Mouse (Mus musculus) forebrain, embryonic 10.5 days (tissue): ENCODE measurements around the gene Hspb1. TPM values are rescaled to one million over a fixed set of nuclear protein-coding genes. Genes with fewer than 3 reads are reported as not detected.
A peak's percentile ranks its signal among the peaks of the same experiment; 100 is the strongest.

Experiments
- DNase-seq: peaks from one replicate; pipeline ENCODE4 v3.0.0-alpha.2; 2017; ENCODE audit warnings: low spot score; ENCODE audit errors: extremely low spot score
- H3K27ac ChIP-seq: fragments of 300-500 bp; sonication (generic); 2 replicates; pipeline ENCODE4 v1.5.1; 2016; ENCODE audit warnings: mild to moderate bottlenecking
- H3K27me3 ChIP-seq: fragments of 300-500 bp; sonication (generic); 2 replicates; pipeline ENCODE4 v1.6.1; 2016; ENCODE audit warnings: mild to moderate bottlenecking; ENCODE audit not compliant: poor library complexity, severe bottlenecking
- H3K36me3 ChIP-seq: fragments of 300-500 bp; sonication (generic); replicated peaks from 2 replicates; pipeline ENCODE4 v1.6.1; 2016; ENCODE audit warnings: mild to moderate bottlenecking, moderate library complexity
- H3K4me1 ChIP-seq: fragments of 300-500 bp; sonication (generic); 2 replicates; pipeline ENCODE4 v1.6.1; 2016
- H3K4me3 ChIP-seq: fragments of 300-500 bp; sonication (generic); 2 replicates; pipeline ENCODE4 v1.5.1; 2016; ENCODE audit warnings: mild to moderate bottlenecking, moderate library complexity
- H3K9me3 ChIP-seq: fragments of 300-500 bp; sonication (generic); 2 replicates; pipeline ENCODE4 v1.6.1; 2016; ENCODE audit warnings: mild to moderate bottlenecking, moderate library complexity
- WGBS: fragments of 180-500 bp; shearing (Covaris S2); methylation state at CpG from one replicate; pipeline ENCODE4 v1.1.7; 2016; 5-methylcytosine and 5-hydroxymethylcytosine counted together
- polyA plus RNA-seq: library from polyadenylated mRNA; unstranded; fragments of >200 nt; fragmentation: Nextera tagmentation; extraction: Ambion mirVana; gene quantifications from 2 replicates; pipeline ENCODE4 v1.2.1, GENCODE M21; 2016

The Hspb1 gene
- polyA plus RNA-seq, 1 experiment from 2014 or later: 7.6 TPM

- H3K9me3 ChIP-seq: no peaks in the 10 kb centered on the region
- peaks cover 74% of the 10 kb centered on the region for H3K27me3 ChIP-seq
- 63% methylated on average over 4 of the region's 4 CpGs for WGBS
- H3K27ac ChIP-seq: no peak overlapping the region
- peaks cover 16% of the 10 kb centered on the region for H3K4me1 ChIP-seq
- DNase-seq: no peak
- H3K4me3 ChIP-seq: no peak overlapping the region
- no peaks in the 10 kb centered on the region for H3K36me3 ChIP-seq
Observed at GRCm38 (mm10) chr5:135890323-135890722, 2.6 kb downstream of the Hspb1 start.

DNA sequence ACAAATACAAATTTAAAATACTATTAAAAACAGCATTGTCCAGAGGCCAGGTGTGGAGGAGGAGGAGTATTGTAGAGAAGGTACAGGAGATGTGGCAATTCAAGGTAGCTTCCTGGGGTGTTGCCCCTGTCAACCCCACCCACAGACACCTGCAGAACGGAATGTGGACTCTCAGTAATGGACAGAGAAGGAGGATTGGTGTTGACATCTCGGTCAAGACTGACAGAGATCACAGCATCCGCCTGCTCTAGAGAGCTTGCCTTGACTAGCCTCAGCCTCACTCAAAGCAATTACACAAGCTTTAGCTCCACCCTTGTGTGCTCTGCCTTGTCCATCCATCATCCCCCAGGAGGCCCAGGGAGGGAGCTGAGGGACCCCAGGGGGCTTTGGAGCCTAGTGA, 3.2 kb downstream of the Hspb1 start:
- DNase-seq: no peak
- H3K27ac ChIP-seq: no peak overlapping the region
- no peaks in the 10 kb centered on the region for H3K9me3 ChIP-seq
- peaks cover 68% of the 10 kb centered on the region for H3K27me3 ChIP-seq
- H3K4me1 ChIP-seq: peaks cover 16% of the 10 kb centered on the region
- no peak overlapping the region for H3K4me3 ChIP-seq
- no peaks in the 10 kb centered on the region for H3K36me3 ChIP-seq
- WGBS: 70% methylated on average over 3 of the region's 3 CpGs

- no peak for DNase-seq
- no peaks in the 10 kb centered on the region for H3K36me3 ChIP-seq
- H3K4me1 ChIP-seq: peaks cover 12% of the 10 kb centered on the region
- peaks cover 50% of the 10 kb centered on the region for H3K27me3 ChIP-seq
- no peak overlapping the region for H3K4me3 ChIP-seq
- H3K9me3 ChIP-seq: no peaks in the 10 kb centered on the region
- 58% methylated on average over 9 of the region's 9 CpGs for WGBS
- no peak overlapping the region for H3K27ac ChIP-seq
Observed at GRCm38 (mm10) chr5:135892589-135893351, 5.1 kb downstream of the Hspb1 start.

DNA sequence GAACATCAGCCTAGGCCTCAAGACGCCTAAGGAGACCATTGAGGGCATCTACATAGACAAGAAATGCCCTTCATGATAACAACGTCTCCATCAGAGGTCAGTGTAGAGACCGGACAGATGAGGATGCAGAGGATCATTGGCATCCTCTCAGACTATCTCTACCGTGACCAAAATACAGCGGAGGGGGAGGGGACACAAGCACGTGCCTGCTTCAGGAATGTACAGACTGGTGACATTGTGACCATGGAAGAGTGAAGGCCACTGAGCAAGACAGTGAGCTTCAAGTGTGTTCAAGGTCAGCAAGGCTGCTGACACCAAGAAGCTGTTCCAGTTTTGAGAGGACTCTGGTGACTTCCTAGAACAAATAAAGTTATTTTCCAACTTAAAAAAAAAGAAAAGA, 7.2 kb downstream of the Hspb1 start:
- 86% methylated on average over 6 of the region's 6 CpGs for WGBS
- Histone ChIP-seq H3K27me3 (peaks cover 29% of the 10 kb centered on the region), H3K4me3 (no peak overlapping the region), H3K9me3 (no peaks in the 10 kb centered on the region), H3K36me3 (no peaks in the 10 kb centered on the region), H3K4me1 (no peaks in the 10 kb centered on the region), H3K27ac (no peak overlapping the region)
- no peak for DNase-seq

- 29% methylated on average over 3 of the region's 3 CpGs for WGBS
- H3K27me3 ChIP-seq: peaks cover 1% of the 10 kb centered on the region; the same call in 1 of the 2 replicates
Observed at GRCm38 (mm10) chr5:135898028-135898427, 10.3 kb downstream of the Hspb1 start.

DNA sequence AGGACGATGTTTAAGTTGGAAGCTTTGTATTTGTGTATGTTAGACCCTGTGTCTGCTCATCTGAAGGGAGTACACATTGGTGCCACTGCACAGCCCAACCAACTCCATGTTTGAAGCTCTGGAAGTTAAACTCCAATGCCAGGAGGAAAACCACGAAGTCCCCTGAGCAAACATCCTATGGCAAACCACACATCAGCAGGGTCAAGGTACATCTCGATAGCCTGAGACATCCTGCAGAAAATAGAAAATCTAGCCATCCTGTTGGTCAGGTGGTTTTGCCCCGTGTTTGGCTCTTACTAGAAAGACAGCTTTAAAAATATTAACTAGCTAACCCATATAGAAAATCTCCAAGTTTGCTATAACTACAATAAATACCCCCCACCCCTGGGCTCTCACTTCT, 11.3 kb downstream of the Hspb1 start:
- H3K4me1 ChIP-seq: peaks cover 14% of the 10 kb centered on the region
- no peaks in the 10 kb centered on the region for H3K27me3 ChIP-seq
- WGBS: 85% methylated on average over 4 of the region's 4 CpGs
- H3K4me3 ChIP-seq: no peak overlapping the region
- no peaks in the 10 kb centered on the region for H3K9me3 ChIP-seq
- H3K36me3 ChIP-seq: no peaks in the 10 kb centered on the region
- no peak overlapping the region for H3K27ac ChIP-seq
- DNase-seq: no peak

More at GRCm38 (mm10) chr5:135898028-135898427, 10.3 kb downstream of the Hspb1 start:
- Histone ChIP-seq H3K27ac (no peak overlapping the region), H3K9me3 (no peaks in the 10 kb centered on the region), H3K4me3 (no peak overlapping the region), H3K4me1 (peaks cover 4% of the 10 kb centered on the region), H3K36me3 (no peaks in the 10 kb centered on the region)
- DNase-seq: peak; percentile 41

DNA sequence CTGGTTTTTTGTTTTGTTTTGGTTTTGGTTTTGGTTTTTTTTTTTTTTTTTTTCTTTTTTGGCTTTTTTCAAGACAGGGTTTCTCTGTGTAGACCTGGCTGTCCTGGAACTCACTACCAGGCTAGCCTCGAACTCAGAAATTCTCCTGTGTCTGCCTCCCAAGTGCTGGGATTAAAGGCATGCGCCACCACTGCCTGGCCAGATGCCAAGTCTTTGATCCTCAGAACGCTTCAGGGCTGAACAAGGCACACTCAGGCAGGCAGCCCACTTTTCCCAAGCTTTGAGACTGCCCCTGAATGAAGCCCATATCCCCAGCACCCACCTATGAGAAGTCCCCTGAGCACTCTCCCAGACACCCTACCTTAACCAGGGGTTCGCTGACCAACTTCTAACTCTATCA, 12.1 kb downstream of the Hspb1 start:
- 69% methylated on average over 4 of the region's 4 CpGs for WGBS
- Histone ChIP-seq H3K27me3 (no peaks in the 10 kb centered on the region), H3K36me3 (peaks cover 6% of the 10 kb centered on the region), H3K27ac (no peak overlapping the region), H3K4me1 (peaks cover 20% of the 10 kb centered on the region), H3K9me3 (no peaks in the 10 kb centered on the region), H3K4me3 (no peak overlapping the region)
- no peak for DNase-seq

- no peak for DNase-seq
- Histone ChIP-seq H3K36me3 (peaks cover 13% of the 10 kb centered on the region), H3K4me3 (no peak overlapping the region), H3K27ac (no peak overlapping the region), H3K27me3 (no peaks in the 10 kb centered on the region), H3K9me3 (no peaks in the 10 kb centered on the region), H3K4me1 (peaks cover 20% of the 10 kb centered on the region)
- 78% methylated on average over 3 of the region's 3 CpGs for WGBS
Observed at GRCm38 (mm10) chr5:135900701-135901100, 13.0 kb downstream of the Hspb1 start.

GRCm38 (mm10) chr5:135901354-135902095, 13.8 kb downstream of the Hspb1 start:
- no peak for DNase-seq
- 67% methylated on average over 6 of the region's 6 CpGs for WGBS
- Histone ChIP-seq H3K36me3 (peaks cover 21% of the 10 kb centered on the region), H3K4me3 (no peak overlapping the region), H3K27me3 (no peaks in the 10 kb centered on the region), H3K9me3 (no peaks in the 10 kb centered on the region), H3K27ac (no peak overlapping the region), H3K4me1 (peaks cover 20% of the 10 kb centered on the region)

GRCm38 (mm10) chr5:135903058-135903457, 15.3 kb downstream of the Hspb1 start:
- Histone ChIP-seq H3K36me3 (peaks cover 36% of the 10 kb centered on the region), H3K27me3 (no peaks in the 10 kb centered on the region), H3K27ac (peak overlapping the region; percentile 88), H3K4me1 (peaks cover 20% of the 10 kb centered on the region), H3K4me3 (peak overlapping the region; percentile 54), H3K9me3 (no peaks in the 10 kb centered on the region)
- 27% methylated on average over 7 of the region's 7 CpGs for WGBS
- no peak for DNase-seq

DNA sequence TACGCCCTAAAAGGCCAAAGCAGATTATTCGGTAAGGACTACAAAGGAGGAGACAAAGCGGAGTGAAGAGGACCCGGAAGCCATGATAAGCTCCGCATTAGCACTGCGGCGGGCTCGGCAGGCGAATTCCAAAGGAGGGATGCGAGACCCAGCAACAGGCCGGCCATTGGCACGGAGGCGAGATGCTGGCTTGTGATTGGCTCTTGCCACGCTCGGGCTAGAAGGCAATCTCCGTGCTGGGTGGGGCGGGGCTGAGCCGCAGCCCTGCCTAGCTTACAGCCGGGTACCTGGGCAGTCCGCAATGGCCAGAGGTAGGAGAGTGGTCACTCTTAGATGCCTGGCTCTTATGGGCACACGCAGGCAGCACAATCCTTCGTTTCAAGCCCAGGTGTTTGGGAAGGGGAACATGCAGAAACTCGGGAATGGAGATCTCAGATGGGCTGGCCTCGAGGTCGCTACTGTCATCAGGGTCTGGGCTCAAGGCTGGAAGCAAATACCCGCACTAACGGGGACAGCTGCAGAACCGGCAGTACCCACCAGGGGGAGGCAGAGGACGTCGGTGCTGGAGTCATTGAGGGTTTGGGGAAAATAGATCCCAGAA, 15.9 kb downstream of the Hspb1 start:
- H3K27ac ChIP-seq: peak overlapping the region; percentile 88
- H3K4me1 ChIP-seq: peaks cover 20% of the 10 kb centered on the region
- no peaks in the 10 kb centered on the region for H3K27me3 ChIP-seq
- peaks cover 42% of the 10 kb centered on the region for H3K36me3 ChIP-seq
- under 1% methylated on average over 30 of the region's 30 CpGs for WGBS
- no peaks in the 10 kb centered on the region for H3K9me3 ChIP-seq
- H3K4me3 ChIP-seq: peak overlapping the region; percentile 54
- DNase-seq: peak; percentile 92

- Histone ChIP-seq H3K9me3 (no peaks in the 10 kb centered on the region), H3K27me3 (no peaks in the 10 kb centered on the region), H3K27ac (peak overlapping the region; percentile 88; the same call in 1 of the 2 replicates), H3K4me1 (peaks cover 20% of the 10 kb centered on the region), H3K4me3 (no peak overlapping the region), H3K36me3 (peaks cover 48% of the 10 kb centered on the region)
- DNase-seq: no peak
- WGBS: 66% methylated on average over 5 of the region's 5 CpGs
Observed at GRCm38 (mm10) chr5:135904259-135904658, 16.5 kb downstream of the Hspb1 start.
